Mouse (Mus musculus) gastrocnemius, postnatal 36 days (tissue): ENCODE measurements at regions not wholly inside any gene's neighbourhood (a gene's known extent, or its start where the extent isn't known, plus 50 kb on each side); places are given as distances from the start of the nearest gene placed in this dataset.

Source experiments
- DNase-seq, 2 experiments: peaks; one replicate each; pipeline ENCODE4 v3.0.0; 2022
- intact Hi-C: fragments of 180-260 bp; cut with DNase I; formaldehyde crosslinking; loops from one replicate; pipeline ENCODE4 v1.15.1; 2025

- intact Hi-C loops = no loop called here
- no peak for DNase-seq
These were observed 260.5 kb upstream of the Kcnj16 start for GRCm38 (mm10) chr11:110707328-110707727.

GRCm38 (mm10) chr11:110715300-110715699 lies 252.5 kb upstream of the Kcnj16 start:
- intact Hi-C loops = no loop called here
- DNase-seq = no peak

DNA sequence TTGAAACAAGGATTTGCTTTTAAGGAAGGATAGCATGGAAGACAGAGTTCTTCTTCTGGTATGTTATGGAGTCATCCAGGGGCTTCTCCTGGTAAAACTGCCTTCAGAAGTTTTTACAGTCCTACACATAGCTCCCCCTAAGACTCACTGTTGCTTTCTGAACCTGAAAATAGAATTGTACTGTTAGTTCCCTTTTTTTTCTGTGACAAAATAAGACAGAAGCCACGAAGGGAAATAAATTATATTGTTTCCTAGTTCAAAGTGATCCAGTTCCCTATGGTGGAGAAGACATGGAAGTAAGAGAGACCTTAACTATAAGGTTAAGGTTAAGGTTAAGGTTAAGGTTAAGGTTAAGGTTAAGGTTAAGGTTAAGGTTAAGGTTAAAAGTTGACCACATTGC lies 251.5 kb upstream of the Kcnj16 start:
- intact Hi-C loops = no loop called here

DNA sequence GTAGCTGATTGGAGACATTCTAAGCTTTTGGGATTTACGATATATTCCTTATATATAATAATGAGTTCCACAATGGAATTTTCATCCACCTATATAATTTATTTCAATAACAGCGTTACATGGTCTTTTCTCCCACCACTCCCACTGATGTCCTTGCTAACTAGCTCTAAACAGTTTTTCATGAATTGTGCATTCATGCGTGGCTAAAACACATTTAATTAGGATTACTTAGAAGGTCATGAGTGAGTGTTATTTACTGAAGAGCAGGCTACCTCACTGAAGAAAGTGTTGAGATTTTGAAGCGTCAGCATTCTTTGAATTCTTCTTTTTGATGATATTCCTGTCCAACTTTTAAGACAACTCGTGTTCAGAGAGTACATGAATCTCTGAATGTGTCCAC lies 245.1 kb upstream of the Kcnj16 start:
- DNase-seq = no peak
- intact Hi-C loops = no loop called here

More for the DNA sequence above, 251.5 kb upstream of the Kcnj16 start:
- DNase-seq = no peak

GRCm38 (mm10) chr11:110723971-110724370 lies 243.9 kb upstream of the Kcnj16 start:
- DNase-seq = no peak

GRCm38 (mm10) chr11:110727357-110727961 lies 240.4 kb upstream of the Kcnj16 start:
- intact Hi-C loops = no loop called here

More at GRCm38 (mm10) chr11:110723971-110724370, 243.9 kb upstream of the Kcnj16 start:
- intact Hi-C loops = no loop called here

DNA sequence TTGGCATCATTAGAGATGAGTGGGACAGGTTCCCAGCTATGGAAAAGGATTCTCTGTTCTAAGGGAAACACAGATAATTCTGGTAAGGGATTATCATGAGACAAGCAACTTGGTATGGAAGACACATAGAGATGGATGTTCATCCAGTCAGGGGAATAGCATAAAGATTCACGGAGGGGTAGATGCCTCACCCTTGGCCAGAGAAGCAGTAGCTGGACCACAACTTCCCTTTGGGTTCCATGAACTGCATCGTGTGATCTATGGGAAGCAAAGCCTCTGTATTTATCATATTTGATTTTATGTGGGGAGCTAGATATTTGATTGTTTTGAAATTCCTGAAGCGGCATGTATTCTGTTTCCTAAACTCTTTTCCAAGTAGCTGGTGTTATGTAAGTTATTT lies 236.3 kb upstream of the Kcnj16 start:
- intact Hi-C loops = no loop called here
- DNase-seq = no peak

More at GRCm38 (mm10) chr11:110727357-110727961, 240.4 kb upstream of the Kcnj16 start:
- no peak for DNase-seq

DNA sequence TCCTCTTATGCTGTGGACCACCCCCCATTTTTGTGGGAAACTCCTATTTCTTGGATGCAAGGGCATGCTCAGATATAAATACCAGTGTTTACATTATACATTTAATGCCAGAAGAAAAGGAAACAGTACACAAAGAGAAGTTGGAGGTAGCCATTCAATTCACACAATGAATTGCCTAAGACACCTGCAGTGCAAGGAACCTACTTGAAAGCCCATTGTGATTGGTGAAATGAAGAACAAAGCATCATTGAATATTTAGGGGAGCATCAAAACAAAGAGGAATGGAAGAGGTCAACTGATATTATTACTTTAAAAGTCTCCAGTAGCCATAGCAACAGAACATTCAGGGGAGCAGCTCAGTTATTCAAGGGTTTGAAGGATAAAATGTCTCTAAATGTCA lies 193.7 kb upstream of the Kcnj16 start:
- intact Hi-C loops = no loop called here
- DNase-seq = no peak

GRCm38 (mm10) chr11:110781492-110782276 lies 186.1 kb upstream of the Kcnj16 start:
- no peak for DNase-seq

GRCm38 (mm10) chr11:110789537-110789936 lies 178.3 kb upstream of the Kcnj16 start:
- intact Hi-C loops = no loop called here

More at GRCm38 (mm10) chr11:110781492-110782276, 186.1 kb upstream of the Kcnj16 start:
- intact Hi-C loops = no loop called here

DNA sequence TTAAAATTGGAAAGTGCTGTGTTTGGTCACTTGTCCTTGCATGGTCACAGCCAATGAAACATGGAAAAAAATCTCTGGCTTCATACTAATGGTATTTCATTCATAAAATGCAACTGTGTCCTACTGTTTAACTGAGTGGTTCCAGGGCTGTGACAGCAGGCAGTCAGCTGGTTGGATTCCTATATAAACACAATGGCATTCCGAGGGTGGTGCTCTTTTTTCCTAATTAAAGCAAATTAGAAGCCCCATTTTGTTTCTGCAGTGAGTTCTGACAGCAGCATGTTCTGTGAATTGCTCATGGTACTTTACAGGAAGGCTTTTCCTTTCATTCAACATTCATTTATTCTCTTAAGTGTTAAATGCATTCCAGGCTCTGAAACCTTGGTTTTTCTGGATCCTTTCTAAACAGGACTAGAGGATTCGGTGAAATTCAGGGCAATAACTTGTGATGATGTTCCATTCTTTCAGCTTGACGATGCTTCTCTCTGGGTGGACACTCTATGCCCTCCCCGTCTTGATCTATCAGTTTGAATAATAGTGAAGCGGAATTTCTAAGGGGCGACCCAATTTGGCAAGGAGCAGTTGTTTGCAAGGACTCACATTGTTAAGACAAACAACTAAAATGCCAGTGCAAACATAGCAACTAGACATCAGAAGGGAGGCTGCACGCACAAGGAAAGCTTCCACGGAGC lies 167.8 kb upstream of the Kcnj16 start:
- no peak for DNase-seq
- intact Hi-C loops = no loop called here

More at GRCm38 (mm10) chr11:110789537-110789936, 178.3 kb upstream of the Kcnj16 start:
- DNase-seq = no peak

GRCm38 (mm10) chr11:110802013-110802412 lies 165.8 kb upstream of the Kcnj16 start:
- DNase-seq = no peak
- intact Hi-C loops = no loop called here

DNA sequence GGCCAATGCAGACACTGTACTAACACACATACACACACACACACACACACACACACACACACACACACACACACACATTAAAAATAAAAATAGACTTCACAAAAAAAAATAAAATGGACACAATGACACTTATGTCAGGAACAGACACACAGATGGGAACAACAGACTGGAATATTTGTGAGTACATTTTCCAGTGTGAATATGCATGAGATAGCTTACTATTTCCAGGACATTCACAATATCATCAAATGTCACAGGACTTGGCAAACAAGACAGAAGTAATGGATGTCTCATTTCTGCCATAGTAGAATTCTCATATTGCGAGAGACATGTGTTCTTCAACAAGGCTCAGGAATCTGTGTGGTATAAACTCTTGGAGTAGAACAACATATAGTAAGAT lies 163.8 kb upstream of the Kcnj16 start:
- intact Hi-C loops = no loop called here
- no peak for DNase-seq

- intact Hi-C loops = no loop called here
- DNase-seq = no peak
These were observed 154.7 kb upstream of the Kcnj16 start for GRCm38 (mm10) chr11:110813137-110813536.

- intact Hi-C loops = no loop called here
- DNase-seq = no peak
These were observed 153.1 kb upstream of the Kcnj16 start for GRCm38 (mm10) chr11:110814732-110815131.

DNA sequence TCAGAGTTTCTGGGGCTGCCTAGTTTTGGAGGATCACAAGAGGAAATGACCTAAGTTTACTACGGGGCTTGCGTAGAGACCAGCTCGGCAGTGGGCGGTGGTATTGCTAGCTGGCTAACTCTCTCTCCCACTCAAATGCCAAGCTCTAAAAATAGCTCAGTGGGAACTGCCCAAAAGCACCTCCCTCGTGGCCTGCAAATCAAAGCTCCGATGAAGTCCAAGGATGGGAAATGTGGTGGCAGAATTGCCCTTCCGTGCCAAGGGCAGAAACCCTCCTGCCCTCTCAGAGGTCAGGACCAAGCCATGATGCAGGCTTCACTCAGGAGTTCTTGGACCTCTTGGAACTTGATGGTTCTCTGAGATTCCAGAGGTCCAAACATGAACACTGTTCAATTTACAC lies 152.6 kb upstream of the Kcnj16 start:
- DNase-seq = no peak
- intact Hi-C loops = no loop called here

GRCm38 (mm10) chr11:110828584-110828983 lies 139.2 kb upstream of the Kcnj16 start:
- intact Hi-C loops = no loop called here
- DNase-seq = no peak

DNA sequence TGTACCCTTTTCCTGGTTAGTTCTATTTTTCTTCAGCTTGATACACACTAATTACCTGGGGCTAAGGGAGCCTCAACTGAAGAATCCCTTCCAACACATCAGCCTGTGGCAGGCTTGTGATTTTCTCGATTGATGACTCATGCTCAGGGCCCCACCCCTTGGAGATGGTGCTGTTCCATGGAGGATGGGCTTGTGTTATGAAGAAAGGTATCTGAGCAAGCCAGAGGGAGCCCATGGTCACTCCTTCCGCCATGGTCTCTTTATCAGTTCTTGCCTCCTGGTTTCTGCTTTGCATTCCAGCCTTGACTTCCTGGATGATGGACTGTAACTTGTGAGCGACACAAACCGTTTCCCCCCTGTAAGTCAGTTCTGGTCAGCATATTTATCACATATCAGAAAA lies 131.1 kb upstream of the Kcnj16 start:
- DNase-seq = no peak
- intact Hi-C loops = no loop called here

DNA sequence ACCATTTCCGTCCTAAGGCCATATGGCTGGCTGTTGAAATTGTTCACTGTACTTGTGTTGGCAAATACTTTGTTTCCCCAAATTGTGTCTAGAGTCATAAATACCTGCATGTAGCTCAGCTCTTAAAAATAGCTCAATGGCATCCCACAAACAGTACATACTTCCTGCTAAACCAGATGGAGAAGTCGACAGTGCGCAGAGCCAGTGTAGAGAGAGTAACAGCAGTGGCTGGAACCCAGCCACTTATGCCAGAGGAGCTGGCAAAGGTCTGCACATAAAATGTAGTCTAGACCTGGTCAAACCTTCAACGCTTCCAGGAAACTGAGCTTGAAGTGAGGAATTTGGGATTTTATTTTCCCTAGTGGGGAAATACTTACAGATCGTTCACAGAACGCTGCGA lies 128.5 kb upstream of the Kcnj16 start:
- DNase-seq = no peak
- intact Hi-C loops = no loop called here

DNA sequence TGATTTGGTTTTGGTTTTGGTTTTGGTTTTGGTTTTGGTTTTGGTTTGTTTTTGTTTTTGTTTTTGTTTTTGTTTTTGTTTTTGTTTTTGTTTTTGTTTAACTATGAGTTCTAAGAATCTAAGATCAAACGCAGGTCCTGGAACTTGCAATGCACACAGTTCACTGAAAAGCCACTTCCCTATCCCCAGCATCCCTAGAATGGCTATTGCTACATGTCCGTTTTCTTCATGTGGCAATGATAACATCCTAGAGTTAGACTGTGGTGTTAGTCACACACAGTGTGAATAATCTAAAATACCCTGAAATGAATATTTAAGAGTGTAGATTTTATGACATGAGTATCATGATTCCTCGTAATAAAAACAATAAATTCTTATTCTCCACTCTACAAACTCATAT lies 99.5 kb upstream of the Kcnj16 start:
- intact Hi-C loops = no loop called here
- DNase-seq = no peak

- no peak for DNase-seq
- intact Hi-C loops = no loop called here
These were observed 97.7 kb upstream of the Kcnj16 start for GRCm38 (mm10) chr11:110870133-110870532.

- no peak for DNase-seq
- intact Hi-C loops = no loop called here
These were observed 93.2 kb upstream of the Kcnj16 start for GRCm38 (mm10) chr11:110874626-110875025.
